Mouse (Mus musculus): ENCODE measurements at regions not wholly inside any gene's neighbourhood (a gene's known extent, or its start where the extent isn't known, plus 50 kb on each side); places are given as distances from the start of the nearest gene placed in this dataset.
"Not testable (repeated sequence)": the region's sequence is repeated elsewhere in the genome, so short reads cannot be mapped to it uniquely, and the experiment has no call there.

- DNase-seq: no peak
These were observed 482.5 kb upstream of the Id2 start for GRCm38 (mm10) chr12:25579407-25579806.

- DNase-seq: no peak
These were observed 468.2 kb upstream of the Id2 start for GRCm38 (mm10) chr12:25565131-25565530.

DNA sequence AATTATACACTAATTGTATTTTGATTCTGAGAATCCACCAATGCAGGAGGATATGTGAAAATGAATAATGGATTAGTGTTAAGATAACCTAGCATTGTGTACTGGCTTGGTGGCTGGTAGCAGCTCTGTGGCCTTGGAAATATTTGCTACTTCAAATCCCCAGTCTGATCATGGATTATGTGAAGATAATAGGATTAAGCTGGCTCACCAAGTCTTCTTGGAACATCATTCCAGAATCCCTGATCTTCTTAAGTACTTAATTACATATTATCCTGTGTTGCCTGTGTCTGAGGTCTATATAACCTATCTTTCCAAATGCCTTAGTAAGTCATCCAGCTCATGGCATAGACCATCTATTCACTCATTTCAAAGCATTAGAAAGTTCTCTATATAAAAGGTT is 462.7 kb upstream of the Id2 start:
- DNase-seq: no peak

GRCm38 (mm10) chr12:25553656-25554055 is 456.7 kb upstream of the Id2 start:
- DNase-seq: no peak

DNA sequence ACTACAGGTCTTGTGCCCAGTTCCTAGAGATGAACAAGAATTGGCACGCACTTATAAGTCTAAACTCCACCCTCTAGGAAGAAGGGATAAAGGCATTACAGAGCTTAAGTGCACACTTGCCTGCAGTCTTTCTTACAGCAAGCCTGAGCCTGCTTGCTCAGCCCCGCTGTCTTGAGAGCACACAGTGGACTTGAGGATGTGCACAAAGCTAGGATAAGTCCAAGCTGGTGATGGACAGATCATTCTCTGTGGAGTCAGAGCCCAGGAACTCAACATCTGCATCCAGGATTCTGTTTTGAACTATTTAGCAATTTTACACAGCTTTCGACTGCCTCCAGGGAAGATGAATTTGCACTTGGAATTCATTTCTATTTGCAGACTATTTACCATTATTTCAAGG is 452.8 kb upstream of the Id2 start:
- DNase-seq: peak in 1 of 2 experiments; percentile 24

- no peak for DNase-seq
These were observed 447.3 kb upstream of the Id2 start for GRCm38 (mm10) chr12:25544253-25544652.

GRCm38 (mm10) chr12:25534620-25534950 is 437.6 kb upstream of the Id2 start:
- DNase-seq: no peak

- peak; percentile 12 to 49 for DNase-seq
These were observed 437.0 kb upstream of the Id2 start for GRCm38 (mm10) chr12:25533709-25534619.

- DNase-seq: peak; percentile 11 to 39
These were observed 433.5 kb upstream of the Id2 start for GRCm38 (mm10) chr12:25530483-25530882.

DNA sequence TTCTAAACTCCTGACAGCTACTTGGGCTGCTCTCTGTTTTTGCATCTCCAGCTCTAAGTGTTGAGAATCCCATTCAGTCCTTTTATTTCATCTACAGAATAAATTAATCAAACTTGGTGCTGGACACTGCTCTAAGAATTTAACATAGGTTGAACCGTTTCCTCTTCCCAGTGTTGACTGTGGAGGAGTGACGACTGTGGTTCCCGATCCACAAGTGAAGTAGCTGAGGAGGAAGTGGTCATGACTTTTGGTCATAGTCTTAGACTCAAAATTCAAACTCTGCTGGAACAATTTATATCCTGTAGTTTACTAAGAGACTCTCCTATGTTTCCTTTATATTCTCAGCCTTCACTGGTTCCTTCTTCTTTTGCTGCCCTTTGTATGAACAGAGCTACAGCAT is 432.6 kb upstream of the Id2 start:
- no peak for DNase-seq

DNA sequence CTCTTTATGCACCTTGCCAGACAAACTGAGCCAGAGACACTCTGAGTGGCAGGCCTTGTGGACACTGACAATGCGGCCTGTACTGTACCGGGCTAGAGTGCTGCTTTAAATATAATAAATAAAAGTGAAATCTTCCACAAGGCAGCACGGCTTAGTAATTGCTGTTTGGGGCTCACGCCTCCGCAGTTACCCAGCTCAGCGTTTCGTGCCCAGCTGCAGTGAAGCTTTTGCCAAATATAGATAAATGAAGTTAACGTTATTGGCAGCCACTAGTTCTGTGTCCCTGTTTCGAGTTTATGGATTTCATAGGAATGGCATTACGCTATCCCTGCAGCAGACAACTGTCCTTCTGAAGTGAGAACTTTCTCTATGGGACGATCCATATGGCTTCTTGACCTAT is 429.7 kb upstream of the Id2 start:
- no peak for DNase-seq

GRCm38 (mm10) chr12:25516738-25517137 is 419.8 kb upstream of the Id2 start:
- DNase-seq: no peak

DNA sequence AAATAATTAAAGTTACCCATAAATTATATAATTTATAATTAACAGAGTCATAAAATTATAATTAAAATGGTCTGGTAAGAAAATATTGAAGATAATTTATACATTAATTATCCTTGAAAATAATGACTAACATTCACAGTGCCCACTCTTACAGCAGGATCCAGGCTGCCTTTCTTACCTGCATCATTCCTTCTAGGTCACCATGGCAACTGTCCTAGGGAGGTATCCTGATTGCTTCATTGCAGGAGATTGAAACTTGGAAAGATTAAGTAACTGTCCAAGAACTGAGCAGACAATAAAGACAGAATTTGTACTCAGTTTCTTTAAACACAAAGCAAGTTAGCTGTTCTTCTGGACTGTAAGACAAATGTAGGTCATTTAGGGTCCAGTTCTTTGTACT is 416.7 kb upstream of the Id2 start:
- DNase-seq: no peak

- DNase-seq: no peak
These were observed 412.7 kb upstream of the Id2 start for GRCm38 (mm10) chr12:25509666-25510065.

DNA sequence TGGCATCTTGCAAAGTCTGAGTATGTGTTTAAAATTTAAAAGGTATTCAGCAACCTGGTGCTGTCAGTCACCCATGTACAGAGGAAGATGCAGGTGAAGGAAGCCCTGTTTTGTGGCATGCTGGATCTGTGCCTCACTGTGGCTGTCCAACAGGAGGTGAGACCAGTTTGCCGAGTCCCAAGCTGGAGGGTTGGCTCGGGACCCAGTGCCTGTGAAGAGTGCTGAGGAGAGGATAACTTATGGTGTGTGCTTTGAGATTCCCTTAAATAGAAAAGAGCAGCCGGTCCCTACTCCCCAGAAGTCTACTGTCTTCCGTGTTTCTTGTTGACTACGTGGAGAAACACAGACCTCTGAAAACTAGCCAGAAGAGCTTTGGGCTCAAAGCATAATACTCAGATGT is 396.3 kb upstream of the Id2 start:
- DNase-seq: no peak

DNA sequence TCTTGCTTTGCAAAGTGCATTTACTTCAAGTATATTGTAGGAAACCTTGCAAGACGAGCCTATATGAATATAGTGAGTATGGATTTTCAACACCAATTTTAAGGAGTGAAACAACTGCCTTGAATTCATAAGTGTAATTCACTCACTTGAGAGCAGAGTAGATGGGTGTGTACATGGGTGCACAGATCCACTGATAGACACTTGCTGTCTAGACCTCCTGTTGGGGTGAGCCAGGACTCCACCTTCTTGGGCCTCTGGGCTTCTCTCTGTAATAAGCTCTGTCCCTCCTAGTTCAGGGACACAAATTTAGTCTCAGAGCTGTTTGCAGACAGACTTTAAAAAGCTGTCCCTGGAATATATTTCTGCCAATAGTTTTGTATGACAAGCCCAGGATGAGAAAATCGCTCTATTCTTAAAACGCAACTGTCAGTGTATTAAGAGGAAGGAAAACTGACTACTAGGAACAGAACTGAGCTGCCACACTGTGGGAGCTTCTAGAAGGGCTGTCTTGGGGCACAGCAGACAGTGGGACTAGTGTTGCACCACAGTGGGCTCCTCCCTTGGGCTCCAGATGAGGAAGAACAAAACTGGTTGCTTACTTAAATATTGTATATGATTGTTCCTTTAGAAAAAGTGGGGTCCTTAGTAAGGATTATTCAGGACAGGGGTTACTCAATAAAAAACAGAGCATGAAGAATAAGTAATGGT is 395.7 kb upstream of the Id2 start:
- no peak for DNase-seq

DNA sequence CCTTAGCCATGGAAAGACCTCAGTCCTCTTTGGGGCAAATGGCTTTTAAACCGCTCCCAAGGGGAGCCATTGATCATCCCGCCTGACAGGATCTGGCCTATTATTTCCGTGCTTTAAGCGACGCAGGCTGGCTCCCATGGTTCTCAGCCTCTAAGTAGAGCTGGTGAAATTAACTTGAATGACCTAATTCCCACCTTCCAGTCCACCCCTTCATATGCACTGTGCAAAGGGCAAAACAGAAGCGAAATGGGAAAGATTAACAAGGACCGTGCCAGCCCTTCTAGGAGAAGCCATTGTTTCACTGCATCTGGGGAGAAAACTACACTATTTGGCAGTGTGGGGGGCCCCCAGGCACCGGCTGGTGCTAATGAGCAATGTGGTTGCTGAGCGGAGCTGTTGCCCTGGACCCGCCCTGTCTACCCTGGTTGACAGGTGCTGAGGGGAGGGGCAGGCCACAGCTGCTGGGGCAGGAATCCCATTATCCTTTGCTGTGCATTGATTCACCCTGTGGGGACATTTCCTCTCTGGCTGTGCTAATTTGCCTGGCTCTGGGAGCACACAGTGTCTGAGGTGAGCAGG is 378.3 kb upstream of the Id2 start:
- no peak for DNase-seq

DNA sequence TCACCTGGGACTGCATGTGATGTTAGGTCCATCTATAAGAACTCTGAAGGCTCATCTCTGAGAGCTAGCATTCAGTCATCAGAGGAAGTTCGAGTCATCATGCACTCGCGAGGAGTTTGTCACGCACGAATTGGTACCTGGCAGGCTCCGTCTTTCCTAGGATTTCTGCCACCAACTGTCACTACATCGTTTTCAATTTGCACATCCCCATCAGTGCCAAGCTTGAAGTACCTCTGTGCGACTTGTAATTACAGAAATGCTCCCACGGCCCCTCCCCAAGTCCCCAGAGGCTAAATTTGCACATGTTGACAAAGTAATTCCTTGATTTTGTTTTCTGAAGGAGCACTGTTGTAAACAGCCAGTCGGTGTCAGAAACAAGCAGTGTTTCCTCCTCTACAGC is 372.2 kb upstream of the Id2 start:
- DNase-seq: no peak

GRCm38 (mm10) chr12:25467789-25468188 is 370.8 kb upstream of the Id2 start:
- peak; percentile 18 to 27 for DNase-seq

GRCm38 (mm10) chr12:25462690-25463089 is 365.8 kb upstream of the Id2 start:
- DNase-seq: not testable (repeated sequence)

- no peak for DNase-seq
These were observed 358.5 kb upstream of the Id2 start for GRCm38 (mm10) chr12:25455281-25455989.

- no peak for DNase-seq
These were observed 356.4 kb upstream of the Id2 start for GRCm38 (mm10) chr12:25453356-25453755.

DNA sequence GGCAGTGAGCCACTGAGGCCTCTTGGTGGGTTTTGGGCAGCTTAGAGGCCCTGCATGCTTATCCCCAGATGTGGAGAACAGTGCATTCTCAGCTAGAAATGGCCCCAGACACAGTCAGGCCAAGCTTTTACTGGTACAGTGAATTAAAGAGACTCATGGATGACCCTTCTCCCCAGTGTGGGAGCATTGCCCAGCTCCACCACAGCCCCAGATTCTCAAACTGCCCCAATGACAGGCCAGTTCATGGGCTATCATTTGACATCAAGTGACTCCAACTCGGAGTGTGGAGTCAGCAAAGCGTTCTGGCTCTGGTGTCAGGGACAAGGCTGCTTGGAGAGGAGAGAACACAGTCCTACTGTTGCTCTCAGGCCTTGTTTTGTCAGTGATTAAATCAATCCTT is 354.2 kb upstream of the Id2 start:
- no peak for DNase-seq

Measured in heart, adult 18-20 months (tissue).